Mouse (Mus musculus) neural tube, embryonic 11.5 days (tissue): ENCODE results near the gene Gab2. TPM values are rescaled to one million over a fixed set of nuclear protein-coding genes. Genes with fewer than 3 reads are reported as not detected.

ENCODE experiments used
- ATAC-seq: fragments of 200-750 bp; cut with Nextera tagmentation; 2 replicates; pipeline ENCODE4 v1.8.0; 2017; ENCODE audit warnings: moderate number of reproducible peaks, mild to moderate bottlenecking, moderate TSS enrichment, moderate library complexity; ENCODE audit not compliant: insufficient read depth, low FRiP score, low TSS enrichment
- DNase-seq: peaks from one replicate; pipeline ENCODE4 v3.0.0-alpha.2; 2015; ENCODE audit warnings: low spot score
- H3K27ac ChIP-seq: fragments of 300-500 bp; sonication (generic); 2 replicates; pipeline ENCODE4 v1.5.1; 2014; ENCODE audit warnings: low read depth, mild to moderate bottlenecking, low read length
- H3K27me3 ChIP-seq: fragments of 300-500 bp; sonication (generic); 2 replicates; pipeline ENCODE4 v1.6.1; 2014; ENCODE audit warnings: mild to moderate bottlenecking, low read length, mixed read lengths; ENCODE audit not compliant: control insufficient read depth, insufficient read depth
- H3K36me3 ChIP-seq: fragments of 300-500 bp; sonication (generic); 2 replicates; pipeline ENCODE4 v1.6.1; 2014; ENCODE audit warnings: mild to moderate bottlenecking, low read length, moderate library complexity, mixed read lengths; ENCODE audit not compliant: control insufficient read depth, insufficient read depth
- H3K4me1 ChIP-seq: fragments of 300-500 bp; sonication (generic); 2 replicates; pipeline ENCODE4 v1.6.1; 2014; ENCODE audit warnings: low read length, mixed read lengths; ENCODE audit not compliant: control insufficient read depth, insufficient read depth
- H3K4me2 ChIP-seq: fragments of 300-500 bp; sonication (generic); 2 replicates; pipeline ENCODE4 v1.6.1; 2014; ENCODE audit warnings: low read depth, mild to moderate bottlenecking, moderate library complexity
- H3K4me3 ChIP-seq: fragments of 300-500 bp; sonication (generic); 2 replicates; pipeline ENCODE4 v1.5.1; 2014; ENCODE audit warnings: low read depth, low read length
- H3K9ac ChIP-seq: fragments of 300-500 bp; sonication (generic); 2 replicates; pipeline ENCODE4 v1.6.1; 2014; ENCODE audit warnings: mild to moderate bottlenecking, low read length
- H3K9me3 ChIP-seq: fragments of 300-500 bp; sonication (generic); 2 replicates; pipeline ENCODE4 v1.6.1; 2016; ENCODE audit warnings: low read length; ENCODE audit not compliant: control insufficient read depth
- WGBS: fragments of 180-500 bp; shearing (Covaris S2); extraction: QIAGEN DNeasy Blood & Tissue Kit; methylation state at CpG from one replicate; pipeline ENCODE4 v1.1.7; 2014; 5-methylcytosine and 5-hydroxymethylcytosine counted together
- polyA plus RNA-seq: library from polyadenylated mRNA; unstranded; fragments of >200 nt; fragmentation: Nextera tagmentation; extraction: Ambion mirVana; gene quantifications from 2 replicates; pipeline ENCODE4 v1.2.1, GENCODE M21; 2014

Gab2 gene
- polyA plus RNA-seq, 1 experiment from 2014 or later, result 12.9 TPM

DNA sequence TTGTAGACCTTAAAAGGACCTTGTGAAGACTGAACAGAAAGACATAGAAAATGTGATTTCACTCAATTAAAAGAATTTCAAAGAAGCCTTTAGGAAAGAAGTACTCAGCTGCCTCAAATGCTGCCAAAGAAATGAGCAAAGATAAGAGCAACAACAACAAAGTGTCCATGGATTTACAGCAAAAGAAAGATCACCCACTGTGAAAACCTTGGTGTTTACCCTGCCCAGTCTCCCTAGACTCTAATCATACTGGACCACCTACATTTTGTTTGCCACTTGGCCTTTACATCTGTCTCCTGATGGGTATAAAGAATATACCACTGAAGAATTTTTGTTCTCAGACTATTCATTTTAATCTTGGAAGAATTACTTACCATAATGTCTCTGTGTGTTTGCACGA, 89.7 kb downstream of the Gab2 start:
- Histone ChIP-seq H3K27ac (no peak overlapping the region), H3K4me3 (no peak overlapping the region), H3K4me2 (no peak overlapping the region), H3K9me3 (no peaks in the 10 kb centered on the region), H3K4me1 (no peaks in the 10 kb centered on the region), H3K9ac (no peak overlapping the region), H3K27me3 (no peaks in the 10 kb centered on the region), H3K36me3 (no peaks in the 10 kb centered on the region)
- ATAC-seq (no peak), DNase-seq (no peak)
- 85% methylated on average over 1 of the region's 1 CpGs for WGBS

DNA sequence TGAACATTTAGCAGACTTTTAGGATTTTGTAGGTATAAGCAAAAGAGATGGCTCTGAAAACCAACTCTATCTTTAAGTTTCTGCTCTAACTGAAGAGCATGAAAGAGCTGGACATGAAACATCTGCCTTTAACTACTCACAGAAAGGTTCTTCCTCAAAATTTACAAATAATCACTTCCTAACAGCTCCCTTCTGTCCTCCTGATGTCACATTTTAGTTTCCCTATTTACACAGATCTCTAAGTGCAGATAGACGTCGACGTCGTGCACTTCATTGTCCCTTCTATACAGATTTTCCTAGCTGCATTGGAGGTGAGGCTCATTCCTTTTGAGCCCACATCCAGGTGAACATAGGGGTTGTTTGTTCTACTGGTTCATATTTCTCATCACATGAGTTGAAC, 90.3 kb downstream of the Gab2 start:
- Histone ChIP-seq H3K36me3 (no peaks in the 10 kb centered on the region), H3K9ac (no peak overlapping the region), H3K9me3 (no peaks in the 10 kb centered on the region), H3K4me2 (no peak overlapping the region), H3K27ac (no peak overlapping the region), H3K4me1 (no peaks in the 10 kb centered on the region), H3K27me3 (no peaks in the 10 kb centered on the region), H3K4me3 (no peak overlapping the region)
- DNase-seq, result no peak
- no peak for ATAC-seq
- WGBS, result 89% methylated on average over 4 of the region's 4 CpGs

DNA sequence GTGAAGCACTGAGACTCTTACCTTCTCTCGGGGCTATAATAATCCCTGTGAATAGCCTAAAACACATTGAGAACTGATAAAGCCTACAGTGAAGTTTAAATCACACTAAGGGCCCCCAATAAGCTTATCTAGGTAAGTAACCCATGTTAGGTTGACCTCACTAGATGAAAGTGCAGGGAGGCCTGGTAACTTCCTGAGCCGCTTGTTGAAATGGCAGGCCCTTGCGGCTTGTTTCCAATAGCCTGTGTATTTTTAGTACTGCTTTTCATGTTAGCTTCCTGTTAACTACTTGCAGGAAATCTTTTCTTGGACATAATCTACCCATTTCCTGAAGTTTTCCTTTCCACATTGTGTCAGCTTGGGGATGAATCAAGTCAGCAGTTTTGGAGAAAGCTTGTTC, 90.7 kb downstream of the Gab2 start:
- DNase-seq (no peak), ATAC-seq (no peak)
- no peaks in the 10 kb centered on the region for H3K27me3 ChIP-seq
- no peak overlapping the region for H3K4me2 ChIP-seq
- 87% methylated on average over 3 of the region's 3 CpGs for WGBS
- no peak overlapping the region for H3K4me3 ChIP-seq
- no peaks in the 10 kb centered on the region for H3K4me1 ChIP-seq
- H3K36me3 ChIP-seq, result no peaks in the 10 kb centered on the region
- no peak overlapping the region for H3K9ac ChIP-seq
- H3K9me3 ChIP-seq, result no peaks in the 10 kb centered on the region
- no peak overlapping the region for H3K27ac ChIP-seq

DNA sequence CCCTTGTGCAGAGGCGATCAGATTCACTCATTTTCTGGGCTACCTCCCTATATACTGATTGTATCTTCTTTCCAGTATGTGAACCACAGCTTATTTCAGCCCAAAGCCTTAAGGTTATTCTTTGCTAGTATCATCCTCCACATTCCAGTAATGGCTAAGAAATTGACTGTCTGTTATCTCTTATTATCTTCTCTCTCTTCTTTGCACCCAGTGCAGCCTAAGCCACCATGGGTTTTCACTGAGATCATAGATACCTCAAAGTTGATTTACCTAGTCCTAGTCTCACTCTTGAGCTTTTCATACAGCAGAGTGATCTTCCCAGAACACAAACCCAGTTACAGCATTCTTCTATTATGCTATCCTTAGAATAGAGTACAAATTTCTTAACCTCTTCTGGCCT, 100.5 kb downstream of the Gab2 start:
- Histone ChIP-seq H3K36me3 (no peaks in the 10 kb centered on the region), H3K27ac (no peak overlapping the region), H3K9ac (no peak overlapping the region), H3K9me3 (no peaks in the 10 kb centered on the region), H3K4me2 (no peak overlapping the region), H3K4me1 (no peaks in the 10 kb centered on the region), H3K4me3 (no peak overlapping the region), H3K27me3 (no peaks in the 10 kb centered on the region)
- DNase-seq (no peak), ATAC-seq (no peak)
- WGBS, result 89% methylated on average over 1 of the region's 1 CpGs

DNA sequence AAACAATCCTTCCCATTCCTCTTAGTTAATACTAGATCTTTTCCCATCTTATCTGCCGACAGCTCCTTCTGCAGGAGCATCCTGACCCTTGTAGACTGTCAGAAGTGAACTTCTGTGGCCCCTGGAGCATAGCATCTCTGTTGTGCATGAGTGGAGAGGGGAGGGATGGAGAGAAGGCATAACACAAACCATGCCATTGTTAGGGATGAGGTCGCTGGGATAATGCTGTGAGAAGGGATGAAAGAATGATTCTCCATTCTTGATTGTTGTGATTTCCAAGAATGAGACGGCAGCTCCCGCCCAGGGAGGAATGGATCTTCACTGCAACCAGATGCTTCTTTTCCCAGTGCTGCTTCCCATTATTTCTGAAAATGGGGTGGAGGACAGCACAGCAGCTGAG, 102.0 kb downstream of the Gab2 start:
- H3K4me3 ChIP-seq, result no peak overlapping the region
- no peak overlapping the region for H3K4me2 ChIP-seq
- H3K27ac ChIP-seq, result no peak overlapping the region
- no peak overlapping the region for H3K9ac ChIP-seq
- H3K4me1 ChIP-seq, result no peaks in the 10 kb centered on the region
- WGBS, result 31% methylated on average over 4 of the region's 4 CpGs
- no peaks in the 10 kb centered on the region for H3K27me3 ChIP-seq
- no peaks in the 10 kb centered on the region for H3K9me3 ChIP-seq
- H3K36me3 ChIP-seq, result no peaks in the 10 kb centered on the region
- ATAC-seq (no peak), DNase-seq (no peak)

DNA sequence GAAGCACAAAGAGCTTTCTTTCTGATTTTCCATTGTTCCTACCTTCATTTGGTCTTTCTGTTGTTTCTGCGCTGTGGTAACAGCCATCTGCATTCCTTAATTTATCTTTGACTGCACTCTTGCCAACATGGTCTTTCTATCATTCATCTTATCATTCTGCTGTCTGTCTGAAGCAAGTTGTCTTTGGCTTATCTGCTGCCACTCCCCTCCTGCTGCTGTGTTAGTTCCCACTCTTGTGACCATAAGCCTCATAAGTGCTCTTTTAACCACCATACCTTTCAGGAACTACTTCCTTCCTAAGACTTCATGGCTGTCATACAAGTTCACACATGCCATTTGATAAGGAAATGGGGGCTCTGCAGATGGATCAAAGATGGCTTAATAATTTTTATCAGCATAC, 102.6 kb downstream of the Gab2 start:
- no peak overlapping the region for H3K4me3 ChIP-seq
- ATAC-seq (no peak), DNase-seq (no peak)
- no peaks in the 10 kb centered on the region for H3K27me3 ChIP-seq
- H3K27ac ChIP-seq, result no peak overlapping the region
- WGBS, result 76% methylated on average over 1 of the region's 1 CpGs
- no peaks in the 10 kb centered on the region for H3K9me3 ChIP-seq
- H3K36me3 ChIP-seq, result no peaks in the 10 kb centered on the region
- no peak overlapping the region for H3K9ac ChIP-seq
- H3K4me1 ChIP-seq, result no peaks in the 10 kb centered on the region
- H3K4me2 ChIP-seq, result no peak overlapping the region

DNA sequence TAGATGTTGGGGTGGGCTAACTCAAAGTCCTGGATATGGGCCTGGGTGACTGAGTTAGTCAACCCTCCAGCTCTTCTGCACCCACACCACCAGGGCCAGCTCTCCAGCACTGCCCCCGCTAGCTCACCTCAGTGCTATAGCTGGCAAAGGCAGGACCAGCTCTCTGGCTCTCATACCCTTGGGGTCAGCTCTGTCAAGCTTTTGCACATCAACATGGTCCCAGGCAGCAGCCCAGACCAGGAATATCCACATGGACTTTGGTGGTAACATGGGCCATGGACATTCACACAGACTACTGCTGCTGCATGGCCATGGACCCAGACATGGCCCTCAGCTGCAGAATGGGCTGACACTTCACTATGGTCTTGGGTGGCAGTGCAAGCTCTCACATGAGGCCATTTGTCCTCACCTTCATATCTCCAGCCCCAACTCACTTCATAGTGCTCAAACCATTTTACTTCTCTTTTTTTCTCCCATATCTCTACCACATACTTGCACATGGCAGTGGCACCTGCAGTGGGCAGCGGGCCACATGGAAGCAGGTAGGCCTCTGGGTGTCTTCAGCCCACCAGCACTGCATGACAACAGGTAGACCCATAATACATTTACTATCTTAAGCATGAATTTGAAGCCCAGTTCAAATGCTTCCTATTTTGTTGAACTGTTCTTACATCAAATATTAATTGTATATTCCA, 106.1 kb downstream of the Gab2 start:
- Histone ChIP-seq H3K4me1 (no peaks in the 10 kb centered on the region), H3K4me2 (no peak overlapping the region), H3K9ac (no peak overlapping the region), H3K27ac (no peak overlapping the region), H3K27me3 (no peaks in the 10 kb centered on the region), H3K4me3 (no peak overlapping the region), H3K36me3 (no peaks in the 10 kb centered on the region), H3K9me3 (no peaks in the 10 kb centered on the region)
- ATAC-seq (no peak), DNase-seq (no peak)
- 86% methylated on average over 2 of the region's 2 CpGs for WGBS

DNA sequence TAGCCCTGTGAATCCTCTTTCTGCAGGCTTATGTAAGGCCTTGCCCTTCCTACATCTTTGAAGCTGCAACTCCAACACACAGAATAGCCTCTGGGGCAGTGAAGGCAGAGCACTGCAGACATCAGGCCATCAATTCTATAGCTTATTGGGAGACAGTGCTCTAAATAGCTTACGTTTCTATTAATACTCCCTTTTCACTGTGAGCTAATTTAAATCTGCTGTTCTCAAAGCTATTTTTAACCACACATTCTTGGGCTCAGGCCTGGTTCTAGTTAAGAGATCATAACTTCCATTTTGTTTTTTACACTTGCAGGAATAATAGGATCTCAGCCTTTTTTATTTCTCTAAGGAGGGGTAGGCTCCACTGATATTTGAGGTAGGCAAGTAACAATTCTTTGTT, 107.7 kb downstream of the Gab2 start:
- H3K4me3 ChIP-seq, result no peak overlapping the region
- 76% methylated on average over 1 of the region's 1 CpGs for WGBS
- H3K27me3 ChIP-seq, result no peaks in the 10 kb centered on the region
- ATAC-seq, result no peak
- H3K9me3 ChIP-seq, result no peaks in the 10 kb centered on the region
- no peak overlapping the region for H3K27ac ChIP-seq
- no peak overlapping the region for H3K9ac ChIP-seq
- no peak overlapping the region for H3K4me2 ChIP-seq
- no peak for DNase-seq
- H3K4me1 ChIP-seq, result no peaks in the 10 kb centered on the region
- H3K36me3 ChIP-seq, result no peaks in the 10 kb centered on the region

DNA sequence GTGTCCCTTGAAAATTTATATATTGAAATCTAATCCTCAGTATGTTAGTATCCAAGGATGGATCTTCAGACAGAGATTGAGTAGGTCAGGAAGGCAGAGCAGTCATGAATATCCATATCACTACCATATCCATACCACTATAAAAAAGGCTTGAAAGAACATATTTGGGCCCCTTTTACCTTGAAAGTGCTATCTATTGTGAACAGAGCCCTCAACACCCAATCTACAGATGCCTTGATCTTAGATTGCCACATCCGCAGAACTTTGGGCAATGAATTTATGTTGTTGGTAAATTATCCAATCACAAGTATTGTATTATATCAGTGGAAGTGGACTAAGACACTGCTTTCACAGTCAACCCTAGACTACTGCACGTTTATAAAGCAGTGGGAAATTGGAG, 122.5 kb downstream of the Gab2 start:
- H3K9ac ChIP-seq, result no peak overlapping the region
- H3K27ac ChIP-seq, result no peak overlapping the region
- DNase-seq (no peak), ATAC-seq (no peak)
- WGBS, result 73% methylated on average over 2 of the region's 2 CpGs
- H3K36me3 ChIP-seq, result no peaks in the 10 kb centered on the region
- no peaks in the 10 kb centered on the region for H3K4me1 ChIP-seq
- H3K9me3 ChIP-seq, result no peaks in the 10 kb centered on the region
- H3K27me3 ChIP-seq, result no peaks in the 10 kb centered on the region
- H3K4me2 ChIP-seq, result no peak overlapping the region
- H3K4me3 ChIP-seq, result no peak overlapping the region
